Mouse (Mus musculus) lung, postnatal 0 days (tissue): ENCODE results near the gene Gm37240.

ENCODE experiments used
- CTCF ChIP-seq: IDR thresholded peaks from 2 replicates; pipeline ENCODE4 v1.5.1; 2016; ENCODE audit warnings: antibody characterized with exemption, mild to moderate bottlenecking
- EP300 ChIP-seq: IDR thresholded peaks from 2 replicates; pipeline ENCODE4 v1.6.1; 2016; ENCODE audit warnings: antibody characterized with exemption, mild to moderate bottlenecking, control low read depth

GRCm38 (mm10) chr3:84488716-84489115, 1398.6 kb downstream of the Gm37240 start:
- TF ChIP-seq CTCF (no peak), EP300 (no peak)
